Mouse (Mus musculus) brain, embryonic 14.5 days (tissue): ENCODE results near the gene Baz2a.

ENCODE experiments used
- CTCF ChIP-seq: fragments of 200-500 bp; IDR thresholded peaks from 2 replicates; pipeline ENCODE4 v1.5.1; 2012; ENCODE audit warnings: inconsistent platforms, mild to moderate bottlenecking, moderate library complexity, borderline replicate concordance; ENCODE audit not compliant: insufficient read depth, insufficient read length; ENCODE audit errors: extremely low read depth
- POLR2A ChIP-seq: fragments of 200-500 bp; IDR thresholded peaks from 2 replicates; pipeline ENCODE4 v1.6.1; 2012; ENCODE audit warnings: mild to moderate bottlenecking, inconsistent platforms, borderline replicate concordance; ENCODE audit not compliant: poor library complexity, insufficient read depth, insufficient read length, severe bottlenecking; ENCODE audit errors: extremely low read depth

DNA sequence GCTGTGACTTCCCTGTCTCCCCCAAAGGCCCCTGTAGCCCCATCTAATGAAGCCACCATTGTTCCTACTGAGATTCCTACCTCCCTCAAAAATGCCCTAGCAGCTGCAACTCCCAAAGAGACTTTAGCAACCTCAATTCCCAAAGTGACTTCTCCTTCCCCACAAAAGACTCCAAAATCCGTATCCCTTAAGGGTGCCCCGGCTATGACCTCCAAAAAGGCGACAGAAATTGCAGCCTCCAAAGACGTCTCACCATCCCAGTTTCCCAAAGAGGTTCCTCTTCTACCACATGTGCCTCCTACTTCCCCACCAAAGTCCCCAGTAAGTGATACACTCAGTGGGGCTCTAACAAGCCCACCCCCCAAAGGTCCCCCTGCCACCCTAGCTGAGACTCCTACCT is 49.7 kb upstream of the Baz2a start:
- TF ChIP-seq POLR2A (no peak), CTCF (no peak)
